Mouse (Mus musculus) embryonic facial prominence, embryonic 12.5 days (tissue): ENCODE data around the gene Syt2. TPM values are rescaled to one million over a fixed set of nuclear protein-coding genes. Genes with fewer than 3 reads are reported as not detected.

Experiments
- ATAC-seq: fragments of 200-750 bp; cut with Nextera tagmentation; 2 replicates; pipeline ENCODE4 v1.8.0; 2017; ENCODE audit not compliant: insufficient number of reproducible peaks, insufficient read depth, low FRiP score, low TSS enrichment
- H3K27ac ChIP-seq: fragments of 300-500 bp; sonication (generic); 2 replicates; pipeline ENCODE4 v1.5.1; 2016; ENCODE audit warnings: mild to moderate bottlenecking
- H3K27me3 ChIP-seq: fragments of 300-500 bp; sonication (generic); 2 replicates; pipeline ENCODE4 v1.6.1; 2016; ENCODE audit warnings: mild to moderate bottlenecking, moderate library complexity
- H3K36me3 ChIP-seq: fragments of 300-500 bp; sonication (generic); 2 replicates; pipeline ENCODE4 v1.6.1; 2016; ENCODE audit warnings: mild to moderate bottlenecking
- H3K4me1 ChIP-seq: fragments of 300-500 bp; sonication (generic); 2 replicates; pipeline ENCODE4 v1.6.1; 2016
- H3K4me2 ChIP-seq: fragments of 300-500 bp; sonication (generic); replicated peaks from 2 replicates; pipeline ENCODE4 v1.6.1; 2016; ENCODE audit warnings: mild to moderate bottlenecking, moderate library complexity
- H3K4me3 ChIP-seq: fragments of 300-500 bp; sonication (generic); 2 replicates; pipeline ENCODE4 v1.5.1; 2016; ENCODE audit warnings: mild to moderate bottlenecking
- H3K9ac ChIP-seq: fragments of 300-500 bp; sonication (generic); 2 replicates; pipeline ENCODE4 v1.6.1; 2016; ENCODE audit warnings: mild to moderate bottlenecking, moderate library complexity
- H3K9me3 ChIP-seq: fragments of 300-500 bp; sonication (generic); 2 replicates; pipeline ENCODE4 v1.6.1; 2016; ENCODE audit warnings: mild to moderate bottlenecking, moderate library complexity
- WGBS: fragments of 180-500 bp; shearing (Covaris S2); methylation state at CpG from one replicate; pipeline ENCODE4 v1.1.7; 2016; 5-methylcytosine and 5-hydroxymethylcytosine counted together
- polyA plus RNA-seq: library from polyadenylated mRNA; unstranded; fragments of >200 nt; fragmentation: Nextera tagmentation; extraction: Ambion mirVana; gene quantifications from 2 replicates; pipeline ENCODE4 v1.2.1, GENCODE M21; 2016

Gene Syt2
- 2.1 and 2.4 TPM in 2 replicates for polyA plus RNA-seq

DNA sequence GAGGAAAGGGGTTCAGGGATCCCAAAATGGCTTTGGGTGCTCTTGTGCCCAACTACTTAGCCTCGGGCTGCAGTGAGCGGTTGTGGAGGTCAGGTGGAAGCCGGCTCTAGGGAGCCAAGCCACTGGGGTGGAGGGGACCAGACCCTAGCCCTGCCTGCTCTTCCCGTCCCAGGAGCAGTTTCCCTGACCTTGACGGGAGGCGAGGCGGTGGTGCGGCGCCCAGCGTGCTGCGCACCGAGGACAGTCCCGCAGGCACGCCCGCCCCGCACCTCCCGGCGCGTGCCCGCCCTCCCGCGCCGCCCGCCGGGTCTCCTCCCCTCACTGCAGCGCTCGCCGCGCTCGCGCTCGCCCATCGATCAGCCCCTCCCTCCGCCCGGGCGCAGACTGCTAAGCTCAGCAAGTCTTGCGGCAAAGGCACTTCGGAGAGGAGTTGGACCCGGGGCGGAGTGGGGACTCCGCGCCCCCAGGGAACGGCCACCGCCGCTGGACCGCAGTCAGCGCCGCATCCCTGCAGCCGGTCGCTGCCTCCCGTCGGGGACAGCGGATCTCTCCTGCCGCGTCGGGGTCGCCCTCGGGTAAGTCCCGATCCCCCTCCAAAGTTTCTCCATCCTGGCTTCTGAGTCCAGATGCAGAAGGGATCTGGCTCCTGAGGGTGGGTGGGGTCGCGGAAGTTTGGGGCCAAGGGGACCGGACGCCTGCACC, at the start of gene Syt2:
Gene Syt2 (plus strand): TSS at position 417 of the 702 bp plus-strand sequence.
- Histone ChIP-seq H3K27ac (no peak within 1 kb of the TSS), H3K9ac (peak within 1 kb of the TSS; percentile 49), H3K36me3 (no peaks in the 10 kb centered on the region), H3K4me2 (peak within 1 kb of the TSS; percentile 84), H3K9me3 (no peaks in the 10 kb centered on the region), H3K27me3 (peaks cover 74% of the 10 kb centered on the region), H3K4me3 (peak within 1 kb of the TSS; percentile 51), H3K4me1 (peaks cover 19% of the 10 kb centered on the region; the same call in 1 of the 2 replicates)
- no peak for ATAC-seq
- under 1% methylated on average over 56 of the region's 63 CpGs for WGBS

DNA sequence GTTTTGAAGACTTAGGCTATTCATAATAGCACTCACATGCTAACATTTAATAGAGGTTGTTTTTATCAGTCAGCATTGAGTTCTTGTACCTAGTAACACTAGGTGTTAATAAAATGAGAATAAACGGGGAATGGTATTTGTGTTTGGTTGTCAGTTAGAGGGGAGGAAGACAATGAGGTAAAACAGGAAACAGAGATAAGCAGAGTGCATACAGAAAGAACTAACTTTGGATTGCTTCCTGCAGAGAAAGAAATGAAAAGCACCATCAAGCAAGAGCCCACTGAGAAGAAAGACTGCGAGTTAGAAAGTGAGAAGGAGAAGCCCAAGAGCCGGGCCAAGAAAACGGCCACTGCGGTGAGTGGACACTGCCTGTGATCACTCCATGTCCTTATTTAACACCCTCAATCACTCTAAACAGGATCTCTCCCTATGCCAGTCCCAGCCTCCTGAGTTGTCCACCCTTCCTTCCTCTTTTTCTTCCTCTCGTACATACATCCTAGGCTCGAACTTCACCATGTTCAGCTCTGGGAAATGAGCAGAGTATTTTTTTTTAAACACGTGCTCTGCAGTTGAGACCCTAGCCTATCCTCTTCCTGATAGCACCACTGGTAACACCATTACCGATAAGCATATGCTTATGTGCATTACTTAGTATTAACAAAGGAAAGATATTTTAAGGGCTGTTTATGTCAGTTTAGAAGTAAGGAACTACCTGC, 49.0 kb upstream of the Syt2 start:
- no peak overlapping the region for H3K9ac ChIP-seq
- H3K27ac ChIP-seq = no peak overlapping the region
- H3K36me3 ChIP-seq = peaks cover 77% of the 10 kb centered on the region
- no peak overlapping the region for H3K4me2 ChIP-seq
- no peak overlapping the region for H3K4me3 ChIP-seq
- 90% methylated on average over 9 of the region's 9 CpGs for WGBS
- no peak for ATAC-seq
- no peaks in the 10 kb centered on the region for H3K27me3 ChIP-seq
- no peaks in the 10 kb centered on the region for H3K9me3 ChIP-seq
- H3K4me1 ChIP-seq = no peaks in the 10 kb centered on the region

DNA sequence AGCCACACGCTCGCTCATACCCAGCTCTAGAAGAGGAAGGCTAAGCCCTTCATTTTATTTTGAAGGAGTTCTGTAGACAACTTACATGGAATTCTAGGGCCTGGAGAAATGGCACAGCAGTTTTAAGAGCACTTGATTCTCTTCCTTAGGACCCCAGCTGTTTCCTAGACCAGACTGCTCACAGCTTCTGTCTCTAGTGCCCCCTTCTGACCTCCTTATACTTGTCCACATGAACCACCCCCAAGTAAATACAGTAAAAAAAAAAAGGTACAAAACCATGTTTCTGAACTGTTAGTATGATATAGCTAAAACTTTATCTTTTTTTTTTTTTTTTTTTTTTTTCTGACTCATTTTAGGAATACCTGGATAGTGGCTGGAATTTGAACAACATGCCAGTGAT, 42.4 kb upstream of the Syt2 start:
- Histone ChIP-seq H3K4me1 (no peaks in the 10 kb centered on the region), H3K4me3 (no peak overlapping the region), H3K27ac (no peak overlapping the region), H3K27me3 (no peaks in the 10 kb centered on the region), H3K9me3 (no peaks in the 10 kb centered on the region), H3K36me3 (peaks cover 75% of the 10 kb centered on the region), H3K4me2 (no peak overlapping the region), H3K9ac (no peak overlapping the region)
- ATAC-seq = no peak
- WGBS = 97% methylated on average over 2 of the region's 2 CpGs

DNA sequence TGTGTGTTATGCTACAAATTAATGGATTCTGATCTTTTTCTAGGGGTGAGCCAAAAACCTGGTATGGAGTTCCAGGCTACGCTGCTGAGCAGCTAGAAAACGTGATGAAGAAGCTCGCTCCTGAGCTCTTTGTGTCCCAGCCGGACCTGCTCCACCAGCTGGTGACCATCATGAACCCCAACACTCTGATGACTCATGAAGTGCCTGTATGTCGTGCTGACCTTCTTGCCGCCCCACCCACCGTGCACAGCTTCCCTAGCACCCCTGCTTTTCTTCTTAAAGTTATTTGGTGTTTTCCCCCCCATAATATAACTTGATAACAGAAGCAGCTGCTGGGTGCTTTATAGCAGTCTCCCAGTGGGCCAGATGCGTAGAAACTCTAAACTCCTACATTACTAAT, 40.8 kb upstream of the Syt2 start:
- ATAC-seq = no peak
- no peaks in the 10 kb centered on the region for H3K27me3 ChIP-seq
- H3K4me3 ChIP-seq = no peak overlapping the region
- H3K4me2 ChIP-seq = no peak overlapping the region
- no peak overlapping the region for H3K27ac ChIP-seq
- WGBS = 88% methylated on average over 8 of the region's 8 CpGs
- no peaks in the 10 kb centered on the region for H3K9me3 ChIP-seq
- peaks cover 70% of the 10 kb centered on the region for H3K36me3 ChIP-seq
- no peak overlapping the region for H3K9ac ChIP-seq
- H3K4me1 ChIP-seq = no peaks in the 10 kb centered on the region

DNA sequence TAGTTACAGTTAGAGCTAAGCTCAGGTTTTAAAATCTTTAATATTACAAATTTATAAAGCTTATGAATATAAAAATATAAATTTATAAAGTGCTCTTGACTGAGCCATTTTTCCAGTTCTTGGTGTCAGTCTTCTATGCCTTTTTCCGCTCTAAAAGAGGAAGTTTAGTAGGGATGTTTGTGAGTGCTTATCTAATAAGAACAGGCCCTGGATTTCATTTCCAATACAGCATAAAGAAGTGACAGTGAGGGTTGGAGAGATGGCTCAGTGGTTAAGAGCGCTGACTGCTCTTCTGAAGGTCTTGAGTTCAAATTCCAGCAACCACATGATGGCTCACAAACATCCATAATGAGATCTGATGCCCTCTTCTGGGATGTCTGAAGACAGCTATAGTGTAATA, 40.1 kb upstream of the Syt2 start:
- Histone ChIP-seq H3K36me3 (peaks cover 68% of the 10 kb centered on the region), H3K27me3 (no peaks in the 10 kb centered on the region), H3K4me1 (no peaks in the 10 kb centered on the region), H3K4me3 (no peak overlapping the region), H3K9me3 (no peaks in the 10 kb centered on the region), H3K27ac (no peak overlapping the region), H3K9ac (no peak overlapping the region), H3K4me2 (no peak overlapping the region)
- ATAC-seq = no peak
- WGBS = 90% methylated on average over 2 of the region's 2 CpGs

DNA sequence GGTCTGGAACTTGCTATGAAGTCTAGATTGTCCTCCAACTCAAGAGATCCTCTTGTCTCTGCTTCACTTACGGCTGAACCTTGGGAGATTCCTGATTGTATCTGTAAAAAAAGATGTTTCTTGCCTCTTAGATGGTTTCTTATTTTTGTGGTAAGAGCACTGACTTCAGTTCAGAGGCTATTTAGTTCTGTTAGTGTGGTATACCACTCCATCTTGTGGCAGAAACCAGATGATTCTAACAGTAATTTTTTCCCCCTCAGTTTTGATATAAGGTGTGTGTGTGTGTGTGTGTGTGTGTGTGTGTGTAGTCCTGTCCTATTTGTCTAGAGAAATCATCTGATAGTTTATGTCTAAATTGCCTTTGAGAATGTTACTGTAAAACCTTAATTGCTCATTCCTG, 39.2 kb upstream of the Syt2 start:
- Histone ChIP-seq H3K4me3 (no peak overlapping the region), H3K27ac (no peak overlapping the region), H3K9ac (no peak overlapping the region), H3K36me3 (peaks cover 66% of the 10 kb centered on the region), H3K27me3 (no peaks in the 10 kb centered on the region), H3K4me1 (no peaks in the 10 kb centered on the region), H3K4me2 (no peak overlapping the region), H3K9me3 (no peaks in the 10 kb centered on the region)
- no peak for ATAC-seq
- 97% methylated on average over 1 of the region's 1 CpGs for WGBS

DNA sequence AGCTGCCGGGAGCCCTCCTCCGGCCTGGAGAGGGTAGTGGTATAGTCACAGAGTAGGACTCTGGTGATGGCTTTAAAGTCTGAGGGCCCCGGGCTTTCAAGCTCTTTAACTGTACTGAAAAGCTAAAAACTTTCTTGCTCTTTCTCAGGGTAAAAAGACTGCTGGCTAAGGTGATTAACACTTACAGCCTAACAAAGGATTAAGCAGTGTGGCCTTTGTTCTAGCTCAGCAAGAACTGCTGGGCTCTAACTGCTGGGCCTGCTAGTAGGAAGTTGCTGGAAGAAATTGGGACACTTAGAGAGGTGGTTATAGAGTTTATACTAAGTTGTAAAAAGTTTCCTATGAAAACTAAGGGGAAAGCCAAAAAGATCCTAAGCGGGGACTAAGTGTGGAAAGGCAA, 37.3 kb upstream of the Syt2 start:
- no peak overlapping the region for H3K9ac ChIP-seq
- H3K9me3 ChIP-seq = no peaks in the 10 kb centered on the region
- no peak overlapping the region for H3K27ac ChIP-seq
- no peak overlapping the region for H3K4me2 ChIP-seq
- 86% methylated on average over 4 of the region's 4 CpGs for WGBS
- H3K4me3 ChIP-seq = no peak overlapping the region
- no peak for ATAC-seq
- H3K4me1 ChIP-seq = no peaks in the 10 kb centered on the region
- peaks cover 70% of the 10 kb centered on the region for H3K36me3 ChIP-seq
- no peaks in the 10 kb centered on the region for H3K27me3 ChIP-seq

DNA sequence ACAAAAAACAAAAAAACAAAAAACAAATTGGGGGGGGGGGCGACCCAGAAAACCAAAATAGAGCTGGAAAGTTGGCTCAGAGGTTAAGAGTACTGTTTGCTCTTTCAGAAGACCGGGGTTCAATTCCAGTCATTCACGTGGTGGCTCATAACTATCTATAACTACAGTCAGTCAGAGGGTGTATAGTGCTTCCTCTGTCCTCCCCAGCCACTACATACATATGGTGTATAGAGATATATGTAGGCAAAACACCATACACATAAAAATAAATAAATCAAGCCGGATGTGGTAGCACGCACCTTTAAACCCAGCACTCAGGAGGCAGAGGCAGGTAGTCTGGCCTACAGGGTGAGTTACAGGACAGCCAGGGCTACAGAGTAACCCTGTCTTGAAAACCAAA, 31.9 kb upstream of the Syt2 start:
- Histone ChIP-seq H3K4me3 (no peak overlapping the region), H3K4me2 (no peak overlapping the region), H3K27me3 (no peaks in the 10 kb centered on the region), H3K27ac (no peak overlapping the region), H3K4me1 (no peaks in the 10 kb centered on the region), H3K9me3 (no peaks in the 10 kb centered on the region), H3K9ac (no peak overlapping the region), H3K36me3 (peaks cover 66% of the 10 kb centered on the region)
- 92% methylated on average over 5 of the region's 5 CpGs for WGBS
- no peak for ATAC-seq

DNA sequence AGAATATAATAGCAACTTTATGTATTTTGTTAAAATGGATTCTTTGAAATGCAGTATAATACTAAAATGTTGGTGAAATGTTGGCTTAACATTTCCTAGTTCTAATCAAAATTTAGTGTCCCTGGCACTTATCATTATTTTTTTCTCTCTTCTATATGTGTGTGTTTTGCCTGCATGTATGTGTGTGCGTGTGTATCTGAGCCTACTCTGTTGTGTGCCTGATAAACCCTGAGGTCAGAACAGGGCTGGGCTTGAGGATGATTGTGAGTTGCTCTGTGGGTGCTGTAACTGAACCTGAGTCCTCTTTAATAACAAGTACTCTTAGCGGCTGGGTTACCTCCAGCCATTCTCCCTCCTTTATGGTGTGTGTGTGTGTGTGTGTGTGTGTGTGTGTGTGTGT, 31.5 kb upstream of the Syt2 start:
- H3K4me1 ChIP-seq = no peaks in the 10 kb centered on the region
- 98% methylated on average over 2 of the region's 2 CpGs for WGBS

DNA sequence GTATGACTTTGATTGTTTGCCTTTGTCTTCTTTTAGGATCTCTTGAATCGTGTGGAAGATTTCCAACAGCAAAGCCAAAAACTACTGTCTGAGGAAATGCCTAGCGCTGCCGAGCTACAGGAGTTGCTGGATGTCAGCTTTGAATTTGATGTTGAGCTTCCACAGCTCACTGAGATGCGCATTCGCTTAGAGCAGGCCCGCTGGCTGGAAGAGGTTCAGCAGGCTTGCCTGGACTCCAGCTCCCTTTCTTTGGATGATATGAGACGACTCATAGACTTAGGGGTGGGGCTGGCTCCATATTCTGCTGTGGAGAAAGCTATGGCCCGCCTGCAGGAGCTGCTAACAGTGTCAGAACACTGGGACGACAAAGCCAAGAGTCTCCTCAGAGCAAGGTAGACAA, 28.8 kb upstream of the Syt2 start:
- Histone ChIP-seq H3K4me2 (no peak overlapping the region), H3K9me3 (no peaks in the 10 kb centered on the region), H3K27me3 (no peaks in the 10 kb centered on the region), H3K4me3 (no peak overlapping the region), H3K27ac (no peak overlapping the region), H3K4me1 (no peaks in the 10 kb centered on the region), H3K36me3 (peaks cover 82% of the 10 kb centered on the region), H3K9ac (no peak overlapping the region)
- WGBS = 88% methylated on average over 9 of the region's 9 CpGs
- ATAC-seq = no peak

More for the DNA sequence above, 31.5 kb upstream of the Syt2 start:
- Histone ChIP-seq H3K9me3 (no peaks in the 10 kb centered on the region), H3K4me2 (no peak overlapping the region), H3K27me3 (no peaks in the 10 kb centered on the region), H3K27ac (no peak overlapping the region), H3K9ac (no peak overlapping the region), H3K4me3 (no peak overlapping the region), H3K36me3 (peaks cover 70% of the 10 kb centered on the region)
- ATAC-seq = no peak

DNA sequence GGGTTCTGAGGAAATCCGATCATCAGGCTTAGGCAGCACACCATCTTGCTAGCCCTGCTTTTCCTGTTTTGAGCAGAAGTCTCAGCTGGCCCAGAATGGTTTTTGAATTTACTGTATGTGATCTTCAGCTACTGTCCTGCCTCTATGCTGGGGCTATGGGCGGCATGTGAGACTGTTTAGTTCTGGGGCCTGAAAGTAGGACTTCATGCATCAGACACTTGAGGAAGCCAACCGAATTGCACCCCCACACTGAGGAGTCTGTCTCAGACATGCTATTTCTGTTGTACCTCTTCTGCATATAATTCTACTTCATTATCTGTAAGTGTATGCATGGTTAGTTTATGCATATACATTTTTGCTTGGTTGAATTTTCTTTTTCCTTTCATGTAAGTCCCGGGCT, 21.2 kb upstream of the Syt2 start:
- Histone ChIP-seq H3K27ac (no peak overlapping the region), H3K9ac (no peak overlapping the region), H3K27me3 (no peaks in the 10 kb centered on the region), H3K9me3 (no peaks in the 10 kb centered on the region), H3K4me2 (no peak overlapping the region), H3K4me3 (no peak overlapping the region), H3K36me3 (peaks cover 91% of the 10 kb centered on the region), H3K4me1 (no peaks in the 10 kb centered on the region)
- 97% methylated on average over 4 of the region's 4 CpGs for WGBS
- no peak for ATAC-seq

DNA sequence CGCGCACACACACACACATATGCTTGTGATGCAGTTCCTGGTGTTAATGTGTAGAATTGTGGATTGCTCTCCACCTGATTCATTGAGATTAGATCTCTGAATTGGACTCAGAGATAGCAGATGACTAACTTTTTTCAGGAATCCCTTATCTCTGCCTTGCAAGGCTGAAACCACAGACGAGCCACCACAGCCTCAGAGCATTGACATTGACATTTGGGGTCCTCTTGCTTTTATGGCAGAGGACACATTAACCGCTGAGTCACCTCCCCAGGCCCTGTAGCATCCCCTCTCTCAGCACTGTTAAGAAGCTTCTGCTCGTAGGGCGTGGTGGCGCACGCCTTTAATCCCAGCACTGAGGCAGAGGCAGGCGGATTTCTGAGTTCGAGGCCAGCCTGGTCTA, 17.0 kb upstream of the Syt2 start:
- H3K9ac ChIP-seq = no peak overlapping the region
- peaks cover 81% of the 10 kb centered on the region for H3K36me3 ChIP-seq
- no peak overlapping the region for H3K4me3 ChIP-seq
- no peak for ATAC-seq
- WGBS = 93% methylated on average over 10 of the region's 10 CpGs
- H3K27ac ChIP-seq = no peak overlapping the region
- no peaks in the 10 kb centered on the region for H3K4me1 ChIP-seq
- no peaks in the 10 kb centered on the region for H3K27me3 ChIP-seq
- H3K4me2 ChIP-seq = no peak overlapping the region
- H3K9me3 ChIP-seq = no peaks in the 10 kb centered on the region
